Mouse (Mus musculus): Measurements from ENCODE around the gene Sh2d6. TPM values are rescaled to one million over a fixed set of nuclear protein-coding genes. Genes with fewer than 3 reads are reported as not detected.
A peak's percentile ranks its signal among the peaks of the same experiment; 100 is the strongest.

Sh2d6 gene
- total and polyA plus RNA-seq, 2 experiments from 2014 or later, result 0.48 TPM; not detected in 1

DNA sequence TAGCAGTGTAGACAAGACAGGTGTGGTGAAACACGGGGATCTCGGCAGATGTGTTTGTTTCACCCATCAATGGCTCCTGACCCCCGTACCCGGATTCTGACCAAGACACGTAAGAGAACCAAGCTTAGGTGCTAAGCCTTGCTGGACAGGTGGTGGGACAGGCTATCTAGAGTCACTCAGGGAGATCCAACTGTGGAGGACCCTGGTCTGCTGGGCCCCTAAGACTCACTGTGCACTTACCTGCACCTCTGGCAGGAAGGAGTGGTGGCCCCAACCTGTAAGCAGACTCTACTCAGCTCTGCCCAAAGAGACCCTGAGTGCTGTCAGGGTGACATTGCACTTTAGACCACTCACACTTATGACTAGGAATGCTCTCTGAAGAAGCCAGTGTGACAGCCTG is 603 bp downstream of the Sh2d6 start:
- no peak overlapping the region for H3K4me3 ChIP-seq (ENCODE audit: low read depth, low read length)
- no peaks in the 10 kb centered on the region for H3K27me3 ChIP-seq (ENCODE audit: insufficient read depth, low read length)
- ATAC-seq (ENCODE audit: low FRiP score) (no peak), DNase-seq (ENCODE audit: low spot score) (no peak)
- H3K27ac ChIP-seq (ENCODE audit: low read depth, low read length), result peak overlapping the region; percentile 94
- H3K36me3 ChIP-seq (ENCODE audit: insufficient read depth, low read length), result no peaks in the 10 kb centered on the region
- 94% methylated on average over 5 of the region's 5 CpGs for WGBS
- H3K4me1 ChIP-seq (ENCODE audit: insufficient read depth, low read length), result peaks cover 20% of the 10 kb centered on the region
- no peak for TF ChIP-seq CTCF (IDR thresholded peaks at IDR 0.05)
- no peak overlapping the region for H3K4me2 ChIP-seq (ENCODE audit: low read depth, low read length, poor library complexity, severe bottlenecking)
- no peaks in the 10 kb centered on the region for H3K9me3 ChIP-seq (ENCODE audit: low read length)
- no peak overlapping the region for H3K9ac ChIP-seq (replicated peaks; ENCODE audit: low read length, poor library complexity, severe bottlenecking)

DNA sequence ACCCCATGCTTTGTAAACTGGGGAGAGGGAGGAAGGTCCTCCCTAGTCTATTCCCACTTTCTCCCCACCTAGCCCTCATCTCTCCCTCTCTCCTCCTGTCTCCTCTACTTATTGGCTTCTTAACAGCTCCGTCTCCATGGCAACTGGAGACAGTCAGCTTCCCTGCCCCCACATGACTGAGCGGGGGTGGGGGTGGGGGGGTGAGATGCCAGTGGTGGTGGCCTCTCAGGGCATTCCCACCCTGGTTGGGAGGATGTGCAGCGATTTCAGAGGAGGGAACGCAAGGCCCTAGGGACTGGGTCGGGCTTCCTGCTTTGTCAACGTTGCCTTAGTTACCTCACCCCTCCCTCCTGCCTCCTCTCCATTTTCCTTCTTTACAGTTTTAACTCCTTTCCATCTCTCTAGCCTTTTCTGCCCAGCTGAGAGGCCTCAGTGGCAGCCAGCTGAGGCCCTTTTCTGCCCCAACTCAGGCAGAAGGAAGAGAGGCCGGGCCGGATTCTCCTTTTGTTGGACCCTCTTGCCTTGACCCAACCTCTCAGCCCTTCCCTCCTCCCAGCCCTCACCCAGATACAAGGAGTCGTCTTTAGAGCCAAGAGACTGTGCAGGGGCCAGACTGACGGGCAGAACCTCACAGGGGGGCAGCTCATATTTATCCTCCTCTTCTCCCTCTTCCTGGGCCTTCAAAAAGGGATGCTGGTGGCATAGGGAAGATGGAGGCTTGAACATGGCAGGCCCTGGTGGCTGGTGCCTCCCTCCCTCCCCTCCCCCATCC is 1.4 kb downstream of the Sh2d6 start:
- Histone ChIP-seq H3K4me1 (ENCODE audit: insufficient read depth, low read length) (peaks cover 20% of the 10 kb centered on the region), H3K9ac (replicated peaks; ENCODE audit: low read length, poor library complexity, severe bottlenecking) (no peak overlapping the region; the same call in 1 of the 2 replicates), H3K36me3 (ENCODE audit: insufficient read depth, low read length) (no peaks in the 10 kb centered on the region), H3K27me3 (ENCODE audit: insufficient read depth, low read length) (no peaks in the 10 kb centered on the region), H3K4me2 (ENCODE audit: low read depth, low read length, poor library complexity, severe bottlenecking) (peak overlapping the region; percentile 29), H3K9me3 (ENCODE audit: low read length) (no peaks in the 10 kb centered on the region), H3K4me3 (ENCODE audit: low read depth, low read length) (no peak overlapping the region), H3K27ac (ENCODE audit: low read depth, low read length) (peak overlapping the region; percentile 94)
- DNase-seq (ENCODE audit: low spot score) (peak; percentile 95), ATAC-seq (ENCODE audit: low FRiP score) (peak; percentile 93)
- under 1% methylated on average over 10 of the region's 10 CpGs for WGBS
- no peak for TF ChIP-seq CTCF (IDR thresholded peaks at IDR 0.05)

- H3K27me3 ChIP-seq (ENCODE audit: insufficient read depth, low read length), result no peaks in the 10 kb centered on the region
- ATAC-seq (ENCODE audit: low FRiP score), result peak; percentile 45; the same call in 1 of the 2 replicates
- DNase-seq (ENCODE audit: low spot score), result no peak
- TF ChIP-seq CTCF (IDR thresholded peaks at IDR 0.05), result no peak; the same call in 1 of the 2 replicates
- H3K9me3 ChIP-seq (ENCODE audit: low read length), result no peaks in the 10 kb centered on the region
- peaks cover 20% of the 10 kb centered on the region for H3K4me1 ChIP-seq (ENCODE audit: insufficient read depth, low read length)
- H3K36me3 ChIP-seq (ENCODE audit: insufficient read depth, low read length), result no peaks in the 10 kb centered on the region
- peak overlapping the region; percentile 29 for H3K4me2 ChIP-seq (ENCODE audit: low read depth, low read length, poor library complexity, severe bottlenecking)
- peak overlapping the region; percentile 94 for H3K27ac ChIP-seq (ENCODE audit: low read depth, low read length)
- 17% methylated on average over 8 of the region's 8 CpGs for WGBS
- H3K4me3 ChIP-seq (ENCODE audit: low read depth, low read length), result no peak overlapping the region
- 0 out of 2 replicates have a peak overlapping the region, but pooled peaks have one; percentile 5 for H3K9ac ChIP-seq (replicated peaks; ENCODE audit: low read length, poor library complexity, severe bottlenecking)
These were observed 2.2 kb downstream of the Sh2d6 start for GRCm38 (mm10) chr6:72519303-72519702.

GRCm38 (mm10) chr6:72518842-72519241 is 2.7 kb downstream of the Sh2d6 start:
- Histone ChIP-seq H3K9ac (replicated peaks; ENCODE audit: low read length, poor library complexity, severe bottlenecking) (no peak overlapping the region), H3K27ac (ENCODE audit: low read depth, low read length) (peak overlapping the region; percentile 94), H3K9me3 (ENCODE audit: low read length) (no peaks in the 10 kb centered on the region), H3K36me3 (ENCODE audit: insufficient read depth, low read length) (no peaks in the 10 kb centered on the region), H3K4me2 (ENCODE audit: low read depth, low read length, poor library complexity, severe bottlenecking) (no peak overlapping the region), H3K4me1 (ENCODE audit: insufficient read depth, low read length) (peaks cover 20% of the 10 kb centered on the region), H3K27me3 (ENCODE audit: insufficient read depth, low read length) (no peaks in the 10 kb centered on the region), H3K4me3 (ENCODE audit: low read depth, low read length) (no peak overlapping the region)
- no peak for DNase-seq (ENCODE audit: low spot score)
- 82% methylated on average over 1 of the region's 1 CpGs for WGBS
- no peak for TF ChIP-seq CTCF (IDR thresholded peaks at IDR 0.05)
- no peak for ATAC-seq (ENCODE audit: low FRiP score)

DNA sequence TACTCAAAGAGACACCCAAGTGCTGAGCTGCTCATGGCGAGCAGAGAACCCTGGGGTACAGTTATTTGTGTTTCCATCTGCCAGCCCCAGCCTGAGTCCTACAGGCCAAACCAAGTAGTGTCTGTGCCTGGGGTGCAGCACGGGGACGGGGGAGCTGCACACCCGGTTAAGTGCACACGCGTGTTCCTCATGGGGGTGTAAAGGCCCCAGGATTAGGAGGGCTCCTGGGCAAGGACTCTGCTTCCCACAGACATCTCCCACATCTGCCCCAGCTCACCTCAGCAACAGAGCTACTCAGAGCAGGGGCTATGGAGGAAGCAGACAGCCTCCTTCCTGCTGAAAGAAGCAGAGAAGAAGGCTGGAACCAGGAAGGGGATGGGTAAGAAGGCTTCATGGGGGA is 5.9 kb downstream of the Sh2d6 start:
- no peak for TF ChIP-seq CTCF (IDR thresholded peaks at IDR 0.05)
- Histone ChIP-seq H3K9me3 (ENCODE audit: low read length) (no peaks in the 10 kb centered on the region), H3K27me3 (ENCODE audit: insufficient read depth, low read length) (no peaks in the 10 kb centered on the region), H3K9ac (replicated peaks; ENCODE audit: low read length, poor library complexity, severe bottlenecking) (no peak overlapping the region), H3K4me3 (ENCODE audit: low read depth, low read length) (no peak overlapping the region), H3K27ac (ENCODE audit: low read depth, low read length) (no peak overlapping the region), H3K4me2 (ENCODE audit: low read depth, low read length, poor library complexity, severe bottlenecking) (no peak overlapping the region), H3K36me3 (ENCODE audit: insufficient read depth, low read length) (no peaks in the 10 kb centered on the region), H3K4me1 (ENCODE audit: insufficient read depth, low read length) (peaks cover 30% of the 10 kb centered on the region)
- DNase-seq (ENCODE audit: low spot score), result no peak
- 88% methylated on average over 6 of the region's 6 CpGs for WGBS
- ATAC-seq (ENCODE audit: low FRiP score), result no peak

DNA sequence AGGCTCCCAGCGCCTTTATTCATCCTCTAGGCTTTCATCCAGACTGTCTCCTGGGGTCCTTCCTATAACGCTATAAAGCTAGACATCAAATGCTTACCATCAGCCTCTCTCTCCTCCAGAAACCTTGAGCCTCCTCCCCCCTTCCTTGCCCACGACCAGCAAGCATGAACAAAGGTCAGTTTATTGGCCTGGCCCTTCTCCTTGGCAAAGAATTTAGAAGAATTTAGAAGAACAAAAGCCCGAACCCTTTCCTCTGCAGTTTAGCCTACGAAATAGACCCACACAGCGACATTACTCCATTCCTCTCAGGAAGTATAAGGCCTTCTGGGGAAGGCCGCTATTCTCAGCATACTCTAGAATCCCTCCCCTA is 8.5 kb downstream of the Sh2d6 start:
- WGBS, result 27% methylated on average over 7 of the region's 7 CpGs
- no peaks in the 10 kb centered on the region for H3K36me3 ChIP-seq (ENCODE audit: insufficient read depth, low read length)
- no peaks in the 10 kb centered on the region for H3K9me3 ChIP-seq (ENCODE audit: low read length)
- ATAC-seq (ENCODE audit: low FRiP score) (no peak), DNase-seq (ENCODE audit: low spot score) (no peak)
- no peaks in the 10 kb centered on the region for H3K27me3 ChIP-seq (ENCODE audit: insufficient read depth, low read length)
- H3K27ac ChIP-seq (ENCODE audit: low read depth, low read length), result peak overlapping the region; percentile 76
- H3K9ac ChIP-seq (replicated peaks; ENCODE audit: low read length, poor library complexity, severe bottlenecking), result 0 out of 2 replicates have a peak overlapping the region, but pooled peaks have one; percentile 34
- H3K4me3 ChIP-seq (ENCODE audit: low read depth, low read length), result no peak overlapping the region
- TF ChIP-seq CTCF (IDR thresholded peaks at IDR 0.05), result no peak
- H3K4me2 ChIP-seq (ENCODE audit: low read depth, low read length, poor library complexity, severe bottlenecking), result peak overlapping the region; percentile 26
- peaks cover 10% of the 10 kb centered on the region; the same call in 1 of the 2 replicates for H3K4me1 ChIP-seq (ENCODE audit: insufficient read depth, low read length)

Measured in midbrain, postnatal 0 days (tissue).